10 mouse cellular contexts compared by ENCODE assay signal in the genomic region with DNA sequence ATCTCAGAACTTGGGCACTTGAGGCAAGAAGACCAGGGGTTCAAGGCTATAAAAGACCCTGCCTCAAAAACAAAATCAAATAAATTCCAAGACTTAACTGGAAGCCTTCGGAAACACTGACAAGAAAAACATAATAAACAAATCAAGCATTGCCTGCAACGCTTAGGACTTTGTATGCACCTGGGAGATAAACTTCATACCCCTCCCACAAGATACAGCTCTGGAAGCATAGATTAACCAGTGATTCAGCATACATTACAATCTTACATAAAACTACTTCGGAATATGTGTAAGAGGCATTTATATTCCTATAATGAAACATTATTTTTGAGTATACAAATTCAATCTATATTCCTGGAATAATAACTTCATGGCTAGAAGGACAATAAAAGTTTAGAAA. TPM values are rescaled to one million over a fixed set of nuclear protein-coding genes. Genes with fewer than 3 reads are reported as not detected.
A peak's percentile ranks its signal among the peaks of the same experiment; 100 is the strongest.
DNase-seq lines count a peak whose midpoint lies in the region; ATAC-seq and TF ChIP-seq lines count a peak whose summit lies in the region.
"Had no signal": no experiment of that assay in that cellular context is flagged by ENCODE, and none has a peak within 500 bp of the region (broad histone marks: within the 10 kb centered on the region; RNA-seq: fewer than 3 reads in every experiment).

No protein-coding gene starts in this region.

- WGBS in heart, embryonic 10.5 days, result 63% methylated on average over 3 of the region's 3 CpGs
- WGBS in embryonic facial prominence, embryonic 10.5 days, result 80% methylated on average over 3 of the region's 3 CpGs
- WGBS in liver, embryonic 13.5 days (ENCODE audit: insufficient replicate concordance), result 22% methylated on average over 3 of the region's 3 CpGs

- intact Hi-C loops in heart, postnatal 25 days (cut with DNase I), result loop anchor here (5.0 kb wide), 1 partner anchor 1030 kb away; a partner anchor contains a TSS

- DNase-seq in heart, embryonic 10.5 days (ENCODE audit: low spot score), result no peak
- no peak for DNase-seq in heart, postnatal 25 days (ENCODE audit: low spot score)
- no peak for DNase-seq in layer of hippocampus, adult 2 months (ENCODE audit: low spot score in 2 of 2)
- no peak for DNase-seq in layer of hippocampus, adult 9-11 months
- DNase-seq in embryonic facial prominence, embryonic 10.5 days (ENCODE audit: low spot score), result no peak
- no peak for DNase-seq in liver, embryonic 13.5 days
- no peak for DNase-seq in testis, postnatal 10 days (ENCODE audit: low spot score)
- no peak for DNase-seq in urinary bladder, postnatal 36 days (ENCODE audit: low spot score in 2 of 2)
- DNase-seq: cerebellum, adult 9-11 months; heart, adult 2 months had no signal

- peak overlapping the region; percentile 1; the same call in 1 of the 2 replicates for H3K4me2 ChIP-seq in liver, embryonic 13.5 days

- TF ChIP-seq CTCF in layer of hippocampus, adult 2 months (conservative IDR thresholded peaks at IDR 0.05), result no peak

- no peak for ATAC-seq in liver, embryonic 13.5 days (ENCODE audit: low read depth)

- peaks cover 26% of the 10 kb centered on the region for H3K36me3 ChIP-seq in heart, embryonic 10.5 days
- H3K36me3 ChIP-seq in embryonic facial prominence, embryonic 10.5 days (replicated peaks), result peaks cover 46% of the 10 kb centered on the region
- H3K36me3 ChIP-seq in liver, embryonic 13.5 days, result peaks cover 37% of the 10 kb centered on the region

- no peak overlapping the region for H3K9ac ChIP-seq in liver, embryonic 13.5 days

- no peaks in the 10 kb centered on the region for H3K27me3 ChIP-seq in heart, embryonic 10.5 days (ENCODE audit: insufficient read depth, poor library complexity, severe bottlenecking)
- H3K27me3 ChIP-seq in embryonic facial prominence, embryonic 10.5 days (replicated peaks; ENCODE audit: low read depth, poor library complexity, severe bottlenecking), result no peaks in the 10 kb centered on the region
- H3K27me3 ChIP-seq in liver, embryonic 13.5 days, result no peaks in the 10 kb centered on the region

- no peak overlapping the region for H3K27ac ChIP-seq in heart, embryonic 10.5 days
- no peak overlapping the region for H3K27ac ChIP-seq in layer of hippocampus, adult 2 months
- H3K27ac ChIP-seq in embryonic facial prominence, embryonic 10.5 days (replicated peaks), result no peak overlapping the region
- no peak overlapping the region for H3K27ac ChIP-seq in liver, embryonic 13.5 days
- H3K27ac ChIP-seq: heart, adult 2 months had no signal

- H3K4me1 ChIP-seq in heart, embryonic 10.5 days, result peaks cover 53% of the 10 kb centered on the region
- H3K4me1 ChIP-seq in embryonic facial prominence, embryonic 10.5 days, result peaks cover 59% of the 10 kb centered on the region
- H3K4me1 ChIP-seq in liver, embryonic 13.5 days (replicated peaks), result peaks cover 82% of the 10 kb centered on the region

- H3K4me3 ChIP-seq in heart, embryonic 10.5 days, result peak overlapping the region; percentile 99; the same call in 1 of the 2 replicates
- peak overlapping the region; percentile 90; the same call in 1 of the 2 replicates for H3K4me3 ChIP-seq in layer of hippocampus, adult 2 months
- peak overlapping the region; percentile 99 for H3K4me3 ChIP-seq in embryonic facial prominence, embryonic 10.5 days
- H3K4me3 ChIP-seq in liver, embryonic 13.5 days (replicated peaks), result no peak overlapping the region
- H3K4me3 ChIP-seq: heart, adult 2 months had no signal

- H3K9me3 ChIP-seq in heart, embryonic 10.5 days, result no peaks in the 10 kb centered on the region
- H3K9me3 ChIP-seq in embryonic facial prominence, embryonic 10.5 days, result no peaks in the 10 kb centered on the region
- no peaks in the 10 kb centered on the region for H3K9me3 ChIP-seq in liver, embryonic 13.5 days (replicated peaks)

RNA-seq across cellular contexts. Expression of a gene that starts 3.5 kb away (rescaled TPM):
- polyA plus RNA-seq in heart, embryonic 10.5 days (2016; fragmentation: Nextera tagmentation; extraction: Ambion mirVana), result 13.2 and 15.6 TPM in 2 replicates
- 1 to 10 TPM; 5.3 to 5.6 TPM for total RNA-seq in heart, postnatal 25 days (2021)
- 10 to 100 TPM; 24.6 to 25.2 TPM for total RNA-seq in layer of hippocampus, adult 2 months (2021)
- polyA plus RNA-seq in embryonic facial prominence, embryonic 10.5 days (2016; fragmentation: Nextera tagmentation; extraction: Ambion mirVana), result 23.1 and 23.8 TPM in 2 replicates
- 5.4 and 6.9 TPM in 2 replicates for polyA plus RNA-seq in liver, embryonic 13.5 days (2015; fragmentation: Nextera tagmentation; extraction: Ambion mirVana)
